In genomic region chr12:91588176-91588669, GRCm38 (mm10) we compare ENCODE assay signal across 8 mouse cellular contexts. TPM values are rescaled to one million over a fixed set of nuclear protein-coding genes. Genes with fewer than 3 reads are reported as not detected.
A peak's percentile ranks its signal among the peaks of the same experiment; 100 is the strongest.
DNase-seq lines count a peak whose midpoint lies in the region; ATAC-seq lines count a peak whose summit lies in the region.

No protein-coding gene starts in this region.

- H3K4me3 ChIP-seq in hindbrain, embryonic 11.5 days (ENCODE audit: low read depth, low read length): peak overlapping the region; percentile 90

- peak overlapping the region; percentile 100 for H3K9ac ChIP-seq in hindbrain, embryonic 11.5 days (ENCODE audit: low read depth, low read length)

- under 1% methylated on average over 32 of the region's 32 CpGs for WGBS in hindbrain, embryonic 11.5 days

- no peaks in the 10 kb centered on the region for H3K27me3 ChIP-seq in hindbrain, embryonic 11.5 days (ENCODE audit: control insufficient read depth, insufficient read depth, low read length)

- DNase-seq in MEL-GATA-1-ER (ENCODE audit: extremely low read depth, low read depth): peak; percentile 76
- peak; percentile 94 for DNase-seq in cerebellum, adult 8-10 months
- DNase-seq in hindbrain, embryonic 11.5 days (ENCODE audit: low spot score): peak; percentile 92
- peak; percentile 85 to 88 for DNase-seq in layer of hippocampus, postnatal 10 days (ENCODE audit: low spot score in 2 of 2)
- DNase-seq in lung, postnatal 10 days: peak; percentile 95
- DNase-seq in ovary, postnatal 36 days (ENCODE audit: low spot score): peak; percentile 90
- peak; percentile 91 for DNase-seq in thymus, postnatal 25 days

- peak overlapping the region; percentile 53 for H3K4me2 ChIP-seq in hindbrain, embryonic 11.5 days (replicated peaks; ENCODE audit: low read depth, low read length)

- H3K36me3 ChIP-seq in hindbrain, embryonic 11.5 days (ENCODE audit: control insufficient read depth, insufficient read depth, low read length): peaks cover 4% of the 10 kb centered on the region; the same call in 1 of the 2 replicates

- H3K4me1 ChIP-seq in hindbrain, embryonic 11.5 days (replicated peaks; ENCODE audit: control insufficient read depth, insufficient read depth, low read length): no peaks in the 10 kb centered on the region; the same call in 1 of the 2 replicates

- H3K27ac ChIP-seq in hindbrain, embryonic 11.5 days (ENCODE audit: low read depth, low read length): peak overlapping the region; percentile 99

- no peaks in the 10 kb centered on the region for H3K9me3 ChIP-seq in hindbrain, embryonic 11.5 days (ENCODE audit: control insufficient read depth, low read length)

- peak; percentile 77 for ATAC-seq in frontal cortex, adult (ENCODE audit: low TSS enrichment)
- peak; percentile 91 for ATAC-seq in hindbrain, embryonic 11.5 days (ENCODE audit: low FRiP score)

RNA-seq across cellular contexts. Expression of gene Gtf2a1, which starts 2.1 kb away (rescaled TPM):
- polyA plus RNA-seq in hindbrain, embryonic 11.5 days (2014; fragmentation: Nextera tagmentation; extraction: Ambion mirVana): 57.9 and 61.3 TPM in 2 replicates
- total RNA-seq in layer of hippocampus, postnatal 10 days (2021): 10 to 100 TPM; 42.1 to 50.1 TPM

Comparison
In these comparisons a context has a peak if more than half of its experiments do, and no peak if none do; other contexts are left out.
1. Peak in every context shown above with its lines: DNase-seq, ATAC-seq, H3K4me3 ChIP-seq and H3K27ac ChIP-seq.